Mouse (Mus musculus): ENCODE results near the gene Gldc.

GRCm38 (mm10) chr19:30157031-30157687 lies 18.1 kb downstream of the Gldc start:
- no peak for TF ChIP-seq POLR2A (IDR thresholded peaks at IDR 0.05; ENCODE audit: control insufficient read depth, low read depth, low read length)
- TF ChIP-seq CTCF (IDR thresholded peaks at IDR 0.05; ENCODE audit: control insufficient read depth, insufficient read depth, insufficient replicate concordance, low read depth, low read length): no peak

Measured in testis, adult 2 months (tissue).